Mouse (Mus musculus): ENCODE measurements at regions not wholly inside any gene's neighbourhood (a gene's known extent, or its start where the extent isn't known, plus 50 kb on each side); places are given as distances from the start of the nearest gene placed in this dataset.

DNA sequence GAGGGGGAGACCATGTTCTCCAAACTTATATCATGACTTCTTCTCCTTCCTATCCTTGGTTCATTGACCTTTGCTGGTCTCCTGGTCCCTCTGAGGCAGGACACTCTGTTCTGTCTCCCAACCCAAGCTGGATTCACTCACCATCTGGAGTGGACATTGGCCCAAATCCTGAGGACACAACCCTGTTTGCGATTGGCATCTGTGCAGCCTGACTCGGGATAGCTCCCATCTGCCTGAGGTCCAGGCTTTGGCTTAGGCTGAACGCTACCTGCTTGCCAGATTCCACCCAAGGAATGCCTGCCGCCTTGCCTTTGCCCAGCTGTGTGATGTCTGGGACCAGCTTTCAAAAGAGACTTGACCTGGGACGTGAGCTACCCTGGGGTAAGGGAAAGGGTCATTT is 161.2 kb upstream of the Ubl3 start:
- TF ChIP-seq CTCF (IDR thresholded peaks at IDR 0.05; ENCODE audit: extremely low read depth, insufficient read depth, low read length) (no peak), POLR2A (IDR thresholded peaks at IDR 0.05; ENCODE audit: extremely low read depth, insufficient read depth, low read length) (no peak)
- Histone ChIP-seq H3K27ac (ENCODE audit: insufficient read depth, low read length) (no peak overlapping the region), H3K4me1 (ENCODE audit: control insufficient read depth, insufficient read depth, low read length) (peaks cover 1% of the 10 kb centered on the region; the same call in 1 of the 2 replicates), H3K4me3 (ENCODE audit: insufficient read depth, low read length) (no peak overlapping the region)

DNA sequence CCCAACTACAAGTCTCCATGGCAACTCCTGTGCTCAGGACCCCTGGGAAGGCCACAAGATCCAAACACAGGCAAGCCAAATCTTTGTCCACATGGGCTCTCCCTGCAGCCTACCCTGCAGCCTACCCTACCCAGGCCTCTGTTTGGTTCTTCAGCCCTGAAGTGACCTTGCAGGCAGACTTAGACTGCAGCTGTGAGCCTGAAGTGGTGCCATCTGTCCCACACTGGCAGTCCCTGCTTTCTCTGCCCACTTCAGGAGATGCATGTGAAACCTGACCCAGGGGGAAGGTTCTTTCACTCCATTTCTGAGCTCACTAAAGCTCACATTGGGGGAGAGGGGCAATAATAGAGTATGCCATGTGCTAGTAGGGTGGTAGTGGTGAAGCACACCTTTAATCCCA is 160.4 kb upstream of the Ubl3 start:
- Histone ChIP-seq H3K27ac (ENCODE audit: insufficient read depth, low read length) (no peak overlapping the region), H3K4me3 (ENCODE audit: insufficient read depth, low read length) (no peak overlapping the region), H3K4me1 (ENCODE audit: control insufficient read depth, insufficient read depth, low read length) (peaks cover 6% of the 10 kb centered on the region; the same call in 1 of the 2 replicates)
- TF ChIP-seq CTCF (IDR thresholded peaks at IDR 0.05; ENCODE audit: extremely low read depth, insufficient read depth, low read length) (no peak), POLR2A (IDR thresholded peaks at IDR 0.05; ENCODE audit: extremely low read depth, insufficient read depth, low read length) (no peak)

DNA sequence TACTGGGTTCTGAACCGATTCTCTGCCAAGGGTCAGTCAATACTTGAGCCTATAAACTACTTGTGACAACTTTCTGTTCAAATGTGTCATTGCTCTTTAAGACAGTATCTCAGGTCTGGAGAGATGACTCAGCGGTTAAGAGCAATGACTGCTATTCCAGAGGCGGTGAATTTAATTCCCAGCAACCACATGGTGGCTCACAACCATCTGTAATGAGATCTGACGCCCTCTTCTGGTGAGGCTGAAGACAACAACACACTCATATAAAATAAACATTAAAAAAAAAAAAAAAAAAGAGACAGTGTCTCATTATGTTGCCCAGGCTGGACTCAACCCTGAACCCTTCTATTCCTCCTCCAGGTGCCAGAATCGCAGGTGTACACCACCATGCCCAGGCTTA is 159.0 kb upstream of the Ubl3 start:
- no peak for TF ChIP-seq POLR2A (IDR thresholded peaks at IDR 0.05; ENCODE audit: extremely low read depth, insufficient read depth, low read length)
- no peak for TF ChIP-seq CTCF (IDR thresholded peaks at IDR 0.05; ENCODE audit: extremely low read depth, insufficient read depth, low read length)
- Histone ChIP-seq H3K4me1 (ENCODE audit: control insufficient read depth, insufficient read depth, low read length) (peaks cover 6% of the 10 kb centered on the region; the same call in 1 of the 2 replicates), H3K27ac (ENCODE audit: insufficient read depth, low read length) (no peak overlapping the region), H3K4me3 (ENCODE audit: insufficient read depth, low read length) (no peak overlapping the region)

DNA sequence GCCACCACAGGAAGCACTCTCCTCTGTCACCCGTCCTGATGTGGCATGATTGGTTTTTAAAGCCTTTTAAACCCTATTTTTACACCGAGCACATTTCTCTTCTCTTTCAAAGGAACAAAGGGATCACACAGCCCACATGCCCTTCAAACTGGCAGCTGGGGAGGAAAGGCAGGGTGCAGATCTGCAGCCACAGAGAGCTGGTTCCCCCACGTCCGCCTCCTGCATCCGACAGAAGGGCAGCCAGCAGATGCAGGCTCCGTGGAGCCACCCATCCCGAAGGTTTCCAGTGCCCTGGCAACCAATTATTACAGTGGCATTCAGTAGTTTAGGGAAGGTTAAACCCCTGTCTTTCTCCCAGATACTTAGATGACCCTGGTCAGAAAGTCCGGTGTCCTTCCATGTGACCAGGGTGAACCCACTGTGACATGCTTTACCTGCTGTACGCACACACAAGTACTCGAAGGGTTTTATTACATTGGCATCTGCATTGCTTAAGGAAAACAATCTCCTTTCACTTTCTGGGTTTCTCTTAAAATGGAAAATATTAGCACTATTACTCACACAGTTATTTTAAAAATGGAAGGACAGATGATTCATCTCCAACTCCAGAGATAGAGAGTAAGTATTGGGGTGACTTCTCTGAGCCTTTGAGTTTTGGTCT is 156.7 kb upstream of the Ubl3 start:
- no peak for TF ChIP-seq CTCF (IDR thresholded peaks at IDR 0.05; ENCODE audit: extremely low read depth, insufficient read depth, low read length)
- no peak for TF ChIP-seq POLR2A (IDR thresholded peaks at IDR 0.05; ENCODE audit: extremely low read depth, insufficient read depth, low read length)
- Histone ChIP-seq H3K4me3 (ENCODE audit: insufficient read depth, low read length) (no peak overlapping the region), H3K4me1 (ENCODE audit: control insufficient read depth, insufficient read depth, low read length) (peaks cover 6% of the 10 kb centered on the region; the same call in 1 of the 2 replicates), H3K27ac (ENCODE audit: insufficient read depth, low read length) (no peak overlapping the region)

DNA sequence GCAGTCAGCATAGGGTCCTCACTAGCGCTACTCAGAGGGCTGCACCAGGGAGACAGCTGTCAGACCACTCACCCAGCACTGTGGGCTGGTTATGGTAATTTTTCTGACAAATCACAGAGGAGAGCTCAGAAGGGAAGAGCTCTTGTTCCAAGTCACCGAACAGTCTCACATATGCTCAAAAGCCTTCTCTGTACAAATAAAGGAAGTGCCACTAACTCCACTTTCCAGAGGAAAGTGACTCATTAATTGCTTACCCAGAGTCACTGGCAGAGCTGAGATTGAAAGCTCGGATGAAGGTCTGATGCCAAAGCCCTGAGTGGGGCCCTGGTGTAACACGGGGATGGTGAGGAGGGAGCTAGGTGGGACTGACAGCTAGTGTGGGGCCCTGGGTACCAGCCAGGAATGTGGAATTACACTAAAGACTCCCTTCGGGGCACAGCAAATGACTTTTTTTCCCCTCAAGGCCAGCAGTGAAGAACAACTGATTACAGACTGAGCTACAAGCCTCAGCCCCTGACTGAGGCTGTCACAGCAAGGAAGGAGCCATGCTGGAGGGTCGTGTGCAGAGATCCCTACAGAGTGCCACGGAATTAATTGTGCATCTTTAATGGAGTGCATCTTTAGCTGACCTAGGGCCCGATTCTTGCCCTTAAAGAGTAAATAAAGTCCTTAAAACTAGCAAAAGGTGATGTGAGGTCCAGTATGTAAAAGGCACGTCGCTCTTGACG is 155.6 kb upstream of the Ubl3 start:
- TF ChIP-seq POLR2A (IDR thresholded peaks at IDR 0.05; ENCODE audit: extremely low read depth, insufficient read depth, low read length) (0 out of 2 replicates have a peak, but pooled peaks have one; percentile 9), CTCF (IDR thresholded peaks at IDR 0.05; ENCODE audit: extremely low read depth, insufficient read depth, low read length) (no peak)
- Histone ChIP-seq H3K4me3 (ENCODE audit: insufficient read depth, low read length) (no peak overlapping the region), H3K4me1 (ENCODE audit: control insufficient read depth, insufficient read depth, low read length) (peaks cover 6% of the 10 kb centered on the region; the same call in 1 of the 2 replicates), H3K27ac (ENCODE audit: insufficient read depth, low read length) (peak overlapping the region; percentile 80)

DNA sequence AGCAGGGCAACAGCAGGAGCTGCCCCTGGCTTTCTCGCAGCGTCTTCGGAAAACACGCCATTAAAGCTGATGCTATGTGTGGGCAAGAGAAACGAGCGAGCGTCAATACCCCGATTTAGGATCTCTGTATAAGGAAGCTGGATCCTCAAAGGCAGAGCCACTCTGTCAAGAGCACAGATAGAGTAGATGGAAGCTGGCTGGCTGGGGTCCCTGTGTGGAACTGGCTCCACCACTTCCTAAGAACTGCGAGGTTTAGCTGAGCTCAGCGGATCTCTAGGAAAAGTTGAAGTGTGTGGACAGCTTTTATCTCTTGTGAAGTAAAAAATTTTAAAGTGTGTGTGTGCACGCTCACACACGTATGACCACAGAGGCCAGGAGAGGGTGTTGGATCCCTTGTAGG is 154.7 kb upstream of the Ubl3 start:
- no peak overlapping the region for H3K4me3 ChIP-seq (ENCODE audit: insufficient read depth, low read length)
- H3K27ac ChIP-seq (ENCODE audit: insufficient read depth, low read length), result no peak overlapping the region
- TF ChIP-seq POLR2A (IDR thresholded peaks at IDR 0.05; ENCODE audit: extremely low read depth, insufficient read depth, low read length) (no peak), CTCF (IDR thresholded peaks at IDR 0.05; ENCODE audit: extremely low read depth, insufficient read depth, low read length) (no peak)
- peaks cover 6% of the 10 kb centered on the region; the same call in 1 of the 2 replicates for H3K4me1 ChIP-seq (ENCODE audit: control insufficient read depth, insufficient read depth, low read length)

GRCm38 (mm10) chr5:148706323-148707120 is 153.9 kb upstream of the Ubl3 start:
- Histone ChIP-seq H3K4me1 (ENCODE audit: control insufficient read depth, insufficient read depth, low read length) (peaks cover 6% of the 10 kb centered on the region; the same call in 1 of the 2 replicates), H3K27ac (ENCODE audit: insufficient read depth, low read length) (no peak overlapping the region), H3K4me3 (ENCODE audit: insufficient read depth, low read length) (no peak overlapping the region)
- no peak for TF ChIP-seq POLR2A (IDR thresholded peaks at IDR 0.05; ENCODE audit: extremely low read depth, insufficient read depth, low read length)

DNA sequence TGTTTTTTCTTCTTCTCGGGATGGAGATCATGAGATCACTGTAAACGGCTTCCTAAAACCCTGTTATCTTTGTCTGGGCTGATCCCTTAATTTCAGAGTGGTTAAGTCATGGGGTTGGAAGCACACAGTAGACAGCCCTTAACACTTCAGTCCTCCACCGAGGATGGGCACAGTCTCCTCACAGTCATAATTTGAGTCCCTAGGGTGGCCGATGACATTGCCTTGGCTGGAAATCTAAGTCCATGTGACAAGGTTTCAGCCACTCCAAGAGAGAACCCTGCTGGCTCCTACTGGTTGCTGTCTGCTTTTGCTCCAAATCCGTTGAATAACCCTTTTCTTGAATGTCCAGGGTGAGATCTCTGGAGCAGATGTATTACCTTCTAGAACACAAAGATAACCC is 152.2 kb upstream of the Ubl3 start:
- TF ChIP-seq CTCF (IDR thresholded peaks at IDR 0.05; ENCODE audit: extremely low read depth, insufficient read depth, low read length) (no peak), POLR2A (IDR thresholded peaks at IDR 0.05; ENCODE audit: extremely low read depth, insufficient read depth, low read length) (no peak)
- Histone ChIP-seq H3K27ac (ENCODE audit: insufficient read depth, low read length) (no peak overlapping the region), H3K4me3 (ENCODE audit: insufficient read depth, low read length) (no peak overlapping the region), H3K4me1 (ENCODE audit: control insufficient read depth, insufficient read depth, low read length) (peaks cover 6% of the 10 kb centered on the region; the same call in 1 of the 2 replicates)

GRCm38 (mm10) chr5:148701859-148702258 is 149.3 kb upstream of the Ubl3 start:
- H3K4me1 ChIP-seq (ENCODE audit: control insufficient read depth, insufficient read depth, low read length), result peaks cover 2% of the 10 kb centered on the region; the same call in 1 of the 2 replicates
- H3K27ac ChIP-seq (ENCODE audit: insufficient read depth, low read length), result no peak overlapping the region
- TF ChIP-seq POLR2A (IDR thresholded peaks at IDR 0.05; ENCODE audit: extremely low read depth, insufficient read depth, low read length), result no peak
- TF ChIP-seq CTCF (IDR thresholded peaks at IDR 0.05; ENCODE audit: extremely low read depth, insufficient read depth, low read length), result no peak
- no peak overlapping the region for H3K4me3 ChIP-seq (ENCODE audit: insufficient read depth, low read length)
